Mouse (Mus musculus) kidney, embryonic 16.5 days (tissue): Measurements from ENCODE around the gene Gm44965. TPM values are rescaled to one million over a fixed set of nuclear protein-coding genes. Genes with fewer than 3 reads are reported as not detected.

ENCODE experiments used
- ATAC-seq: fragments of 200-750 bp; cut with Nextera tagmentation; 2 replicates; pipeline ENCODE4 v1.8.0; 2017; ENCODE audit warnings: moderate TSS enrichment; ENCODE audit not compliant: low FRiP score, low TSS enrichment
- H3K27ac ChIP-seq: fragments of 300-500 bp; sonication (generic); 2 replicates; pipeline ENCODE4 v1.5.1; 2014; ENCODE audit warnings: low read length
- H3K27me3 ChIP-seq: fragments of 300-500 bp; sonication (generic); 2 replicates; pipeline ENCODE4 v1.6.1; 2014; ENCODE audit warnings: low read length, control low read depth, mixed read lengths; ENCODE audit not compliant: insufficient read depth
- H3K36me3 ChIP-seq: fragments of 300-500 bp; sonication (generic); 2 replicates; pipeline ENCODE4 v1.6.1; 2014; ENCODE audit warnings: low read length, control low read depth, mixed read lengths; ENCODE audit not compliant: insufficient read depth
- H3K4me1 ChIP-seq: fragments of 300-500 bp; sonication (generic); 2 replicates; pipeline ENCODE4 v1.6.1; 2014; ENCODE audit warnings: low read length, control low read depth, mixed read lengths; ENCODE audit not compliant: insufficient read depth
- H3K4me2 ChIP-seq: fragments of 300-500 bp; sonication (generic); replicated peaks from 2 replicates; pipeline ENCODE4 v1.6.1; 2014; ENCODE audit warnings: low read depth, low read length
- H3K4me3 ChIP-seq: fragments of 300-500 bp; sonication (generic); 2 replicates; pipeline ENCODE4 v1.5.1; 2014; ENCODE audit warnings: mild to moderate bottlenecking, low read length
- H3K9ac ChIP-seq: fragments of 300-500 bp; sonication (generic); replicated peaks from 2 replicates; pipeline ENCODE4 v1.6.1; 2014; ENCODE audit warnings: low read length
- H3K9me3 ChIP-seq: fragments of 300-500 bp; sonication (generic); 2 replicates; pipeline ENCODE4 v1.6.1; 2016; ENCODE audit warnings: low read length, control low read depth
- WGBS: fragments of 180-500 bp; shearing (Covaris S2); extraction: QIAGEN DNeasy Blood & Tissue Kit; methylation state at CpG from one replicate; pipeline ENCODE4 v1.1.7; 2014; 5-methylcytosine and 5-hydroxymethylcytosine counted together
- polyA plus RNA-seq: library from polyadenylated mRNA; unstranded; fragments of >200 nt; fragmentation: Nextera tagmentation; extraction: Ambion mirVana; gene quantifications from 2 replicates; pipeline ENCODE4 v1.2.1, GENCODE M21; 2015

Gm44965 gene
- 0.69 TPM in 1 of 2 replicates, not detected in the other for polyA plus RNA-seq

GRCm38 (mm10) chr6:48593158-48594042, at the start of gene Gm44965, which contains the start of gene Repin1:
TSS of gene Gm44965 (plus strand) at chr6:48593941.
TSS of gene Repin1 (plus strand) at chr6:48593883.
- Histone ChIP-seq H3K4me3 (peak within 1 kb of the TSS; percentile 73), H3K27ac (peak within 1 kb of the TSS; percentile 94), H3K36me3 (peaks cover 32% of the 10 kb centered on the region), H3K4me2 (peak within 1 kb of the TSS; percentile 81), H3K27me3 (no peaks in the 10 kb centered on the region), H3K4me1 (peaks cover 32% of the 10 kb centered on the region), H3K9me3 (peaks cover 24% of the 10 kb centered on the region), H3K9ac (peak within 1 kb of the TSS; percentile 93)
- WGBS = 6% methylated on average over 43 of the region's 45 CpGs
- peak; percentile 90 for ATAC-seq

GRCm38 (mm10) chr6:48545251-48545650, 48.5 kb upstream of the Gm44965 start:
- 65% methylated on average over 5 of the region's 5 CpGs for WGBS
- ATAC-seq = no peak

DNA sequence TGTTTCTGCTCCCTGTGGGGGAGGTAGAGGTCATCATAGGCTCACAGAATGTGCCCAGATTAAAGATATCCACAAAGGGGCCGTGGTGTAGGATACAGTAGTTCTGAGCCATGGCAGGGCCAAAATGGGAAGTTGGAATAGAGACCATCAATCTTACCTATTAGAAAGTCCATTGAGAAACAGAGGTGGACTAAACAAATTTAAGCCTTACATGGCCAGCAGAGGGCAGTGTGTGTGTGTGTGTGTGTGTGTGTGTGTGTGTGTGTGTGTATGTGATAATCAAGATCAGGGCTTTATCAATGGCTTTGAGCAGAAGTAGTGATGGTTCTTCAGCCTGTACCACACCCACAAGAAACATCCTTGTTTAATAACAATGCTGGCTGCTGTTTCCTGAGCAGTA, 47.5 kb upstream of the Gm44965 start:
- Histone ChIP-seq H3K9me3 (no peaks in the 10 kb centered on the region), H3K9ac (no peak overlapping the region), H3K4me3 (no peak overlapping the region), H3K27ac (no peak overlapping the region), H3K4me2 (no peak overlapping the region), H3K4me1 (peaks cover 13% of the 10 kb centered on the region), H3K27me3 (no peaks in the 10 kb centered on the region), H3K36me3 (no peaks in the 10 kb centered on the region)
- no peak for ATAC-seq
- 38% methylated on average over 1 of the region's 1 CpGs for WGBS

More at GRCm38 (mm10) chr6:48545251-48545650, 48.5 kb upstream of the Gm44965 start:
- Histone ChIP-seq H3K27me3 (no peaks in the 10 kb centered on the region), H3K9ac (no peak overlapping the region), H3K27ac (no peak overlapping the region), H3K4me3 (no peak overlapping the region), H3K36me3 (no peaks in the 10 kb centered on the region), H3K4me2 (no peak overlapping the region), H3K4me1 (peaks cover 13% of the 10 kb centered on the region), H3K9me3 (no peaks in the 10 kb centered on the region)

DNA sequence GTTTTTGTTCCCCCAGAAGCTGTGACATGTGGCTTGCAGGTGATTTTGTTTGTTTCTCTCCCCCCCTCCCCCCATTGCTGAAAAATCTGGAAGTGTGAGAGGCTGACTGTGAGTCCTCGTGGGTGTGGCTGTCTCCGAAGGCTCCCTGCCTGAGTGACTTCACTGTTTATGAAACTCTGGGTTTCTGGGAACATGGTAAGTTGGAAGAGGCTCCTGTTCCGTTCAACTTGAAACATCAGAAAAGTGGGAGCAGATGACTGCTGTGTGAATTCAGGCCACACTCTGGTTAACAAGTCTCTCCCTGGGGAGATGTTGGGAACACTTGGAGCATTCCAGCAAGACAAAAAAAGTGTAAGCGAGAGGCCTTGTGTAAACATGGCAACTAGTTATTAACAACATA, 46.9 kb upstream of the Gm44965 start:
- Histone ChIP-seq H3K4me2 (no peak overlapping the region), H3K9me3 (no peaks in the 10 kb centered on the region), H3K27me3 (no peaks in the 10 kb centered on the region), H3K27ac (no peak overlapping the region), H3K9ac (no peak overlapping the region), H3K4me3 (no peak overlapping the region), H3K4me1 (peaks cover 8% of the 10 kb centered on the region), H3K36me3 (no peaks in the 10 kb centered on the region)
- no peak for ATAC-seq
- 52% methylated on average over 4 of the region's 4 CpGs for WGBS

DNA sequence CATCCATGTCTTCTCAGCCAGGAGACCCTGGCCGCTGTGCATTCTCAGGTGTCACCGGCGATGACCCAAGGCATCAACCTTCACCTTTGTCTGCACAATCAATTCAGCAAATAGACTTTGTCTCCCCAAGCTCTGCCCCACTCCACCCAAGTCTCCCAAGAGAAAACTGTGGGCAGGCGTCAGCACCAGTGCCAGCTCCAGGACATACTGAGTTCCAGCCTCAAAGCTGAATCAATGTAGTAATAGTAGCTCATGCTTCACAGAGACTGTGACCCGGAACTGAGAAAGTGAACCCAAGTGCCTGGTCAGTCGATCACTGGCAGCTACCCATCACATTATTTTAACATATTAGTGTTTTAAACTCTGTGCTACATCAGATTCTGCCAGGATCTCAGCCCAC, 45.4 kb upstream of the Gm44965 start:
- ATAC-seq = no peak
- H3K36me3 ChIP-seq = no peaks in the 10 kb centered on the region

GRCm38 (mm10) chr6:48552918-48553317, 40.8 kb upstream of the Gm44965 start:
- WGBS = 64% methylated on average over 4 of the region's 4 CpGs
- Histone ChIP-seq H3K9ac (no peak overlapping the region), H3K4me3 (no peak overlapping the region), H3K27ac (no peak overlapping the region), H3K4me1 (peaks cover 13% of the 10 kb centered on the region), H3K36me3 (peaks cover 6% of the 10 kb centered on the region; the same call in 1 of the 2 replicates), H3K4me2 (no peak overlapping the region), H3K27me3 (no peaks in the 10 kb centered on the region), H3K9me3 (no peaks in the 10 kb centered on the region)
- ATAC-seq = no peak

More for the DNA sequence above, 45.4 kb upstream of the Gm44965 start:
- Histone ChIP-seq H3K4me1 (0 out of 2 replicates have a peak, but pooled peaks cover 2% of the 10 kb centered on the region), H3K4me3 (no peak overlapping the region), H3K27ac (no peak overlapping the region), H3K27me3 (no peaks in the 10 kb centered on the region), H3K9ac (no peak overlapping the region), H3K9me3 (no peaks in the 10 kb centered on the region), H3K4me2 (no peak overlapping the region)
- WGBS = 76% methylated on average over 6 of the region's 6 CpGs

DNA sequence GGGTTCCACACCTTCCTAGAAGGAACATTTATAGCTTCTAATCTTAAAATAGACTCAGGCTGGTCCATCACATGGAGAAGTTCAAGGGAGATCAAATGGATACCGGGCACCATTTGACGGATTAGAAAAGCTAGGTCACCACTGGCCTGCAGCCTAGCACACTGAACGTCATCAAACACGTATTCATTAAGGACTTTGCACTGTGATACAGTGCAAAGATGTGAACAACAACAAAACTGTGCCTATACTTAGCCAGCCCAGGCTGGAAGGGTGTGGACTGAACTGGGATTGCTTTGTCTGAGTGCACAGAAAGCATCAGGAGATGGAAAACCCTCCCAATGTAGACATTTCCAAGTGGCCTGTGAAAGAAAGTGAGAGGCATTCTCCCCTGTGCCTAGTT, 39.9 kb upstream of the Gm44965 start:
- H3K4me1 ChIP-seq = peaks cover 13% of the 10 kb centered on the region
- no peak for ATAC-seq
- H3K4me3 ChIP-seq = peak overlapping the region; percentile 65
- H3K27me3 ChIP-seq = no peaks in the 10 kb centered on the region
- H3K27ac ChIP-seq = peak overlapping the region; percentile 100
- H3K4me2 ChIP-seq = peak overlapping the region; percentile 65
- peak overlapping the region; percentile 75 for H3K9ac ChIP-seq
- 83% methylated on average over 4 of the region's 4 CpGs for WGBS
- H3K36me3 ChIP-seq = peaks cover 6% of the 10 kb centered on the region; the same call in 1 of the 2 replicates
- no peaks in the 10 kb centered on the region for H3K9me3 ChIP-seq

- Histone ChIP-seq H3K4me1 (peaks cover 13% of the 10 kb centered on the region), H3K27me3 (no peaks in the 10 kb centered on the region), H3K4me3 (peak within 1 kb of the TSS; percentile 65), H3K4me2 (peak within 1 kb of the TSS; percentile 65), H3K9ac (peak within 1 kb of the TSS; percentile 75), H3K36me3 (peaks cover 6% of the 10 kb centered on the region; the same call in 1 of the 2 replicates), H3K9me3 (no peaks in the 10 kb centered on the region), H3K27ac (peak within 1 kb of the TSS; percentile 100)
- peak; percentile 94 for ATAC-seq
- WGBS = under 1% methylated on average over 39 of the region's 39 CpGs
These were observed 39.2 kb upstream of the Gm44965 start, which contains the start of gene Lrrc61 for GRCm38 (mm10) chr6:48554280-48555103. TSS of gene Lrrc61 (plus strand) at chr6:48554796.

GRCm38 (mm10) chr6:48555104-48555890, 38.4 kb upstream of the Gm44965 start:
- H3K4me3 ChIP-seq = peak overlapping the region; percentile 65
- H3K9ac ChIP-seq = peak overlapping the region; percentile 75
- H3K4me2 ChIP-seq = peak overlapping the region; percentile 65
- H3K27ac ChIP-seq = peak overlapping the region; percentile 100
- peaks cover 13% of the 10 kb centered on the region for H3K4me1 ChIP-seq
- no peaks in the 10 kb centered on the region for H3K27me3 ChIP-seq
- H3K36me3 ChIP-seq = peaks cover 6% of the 10 kb centered on the region; the same call in 1 of the 2 replicates
- H3K9me3 ChIP-seq = no peaks in the 10 kb centered on the region
- 27% methylated on average over 14 of the region's 14 CpGs for WGBS
- ATAC-seq = peak; percentile 88
